Mouse (Mus musculus) liver, embryonic 12.5 days (tissue): Measurements from ENCODE around the gene Egfl8. TPM values are rescaled to one million over a fixed set of nuclear protein-coding genes. Genes with fewer than 3 reads are reported as not detected.

Experiments used
- polyA plus RNA-seq: library from polyadenylated mRNA; unstranded; fragments of >200 nt; fragmentation: Nextera tagmentation; extraction: Ambion mirVana; gene quantifications from 2 replicates; pipeline ENCODE4 v1.2.1, GENCODE M21; 2016

The Egfl8 gene
- polyA plus RNA-seq, 1 experiment from 2014 or later = 0.50 TPM

Other genes starting within 250 kb of the Egfl8 start
- not detected in 2 replicates for gene Btnl1, start 238.8 kb downstream of the Egfl8 start, polyA plus RNA-seq
- gene BC051142, start 217.2 kb downstream of the Egfl8 start, polyA plus RNA-seq = 0.18 and 0.31 TPM in 2 replicates
- gene Btnl4, start 138.7 kb downstream of the Egfl8 start, polyA plus RNA-seq = not detected in 2 replicates
- not detected in 2 replicates for gene Btnl6, start 98.6 kb downstream of the Egfl8 start, polyA plus RNA-seq
- 1.7 and 2.0 TPM in 2 replicates for gene Notch4, start 51.7 kb downstream of the Egfl8 start, polyA plus RNA-seq
- gene Gpsm3, start 26.2 kb downstream of the Egfl8 start, polyA plus RNA-seq = 10.7 and 11.0 TPM in 2 replicates
- 6.9 and 8.3 TPM in 2 replicates for gene Pbx2, start 24.7 kb downstream of the Egfl8 start, polyA plus RNA-seq
- gene Ager, start 18.1 kb downstream of the Egfl8 start, polyA plus RNA-seq = 1.3 and 1.5 TPM in 2 replicates
- gene Rnf5, start 12.3 kb downstream of the Egfl8 start, polyA plus RNA-seq = 94.8 and 101 TPM in 2 replicates
- gene Agpat1, start 11.7 kb downstream of the Egfl8 start, polyA plus RNA-seq = 31.2 and 31.7 TPM in 2 replicates
- gene Ppt2, start 12.5 kb upstream of the Egfl8 start, polyA plus RNA-seq = 13.7 and 13.9 TPM in 2 replicates
- gene Prrt1, start 13.6 kb upstream of the Egfl8 start, polyA plus RNA-seq = not detected in 2 replicates
- 6.7 and 7.1 TPM in 2 replicates for gene Fkbpl, start 28.8 kb upstream of the Egfl8 start, polyA plus RNA-seq
- gene Atf6b, start 31.2 kb upstream of the Egfl8 start, polyA plus RNA-seq = 37.0 and 37.3 TPM in 2 replicates
- 0.04 and 0.05 TPM in 2 replicates for gene Tnxb, start 54.6 kb upstream of the Egfl8 start, polyA plus RNA-seq
- 0.42 and 0.61 TPM in 2 replicates for gene C4b, start 127.9 kb upstream of the Egfl8 start, polyA plus RNA-seq
- gene Cyp21a1, start 188.6 kb upstream of the Egfl8 start, polyA plus RNA-seq = not detected in 2 replicates
- 18.0 and 18.6 TPM in 2 replicates for gene Stk19, start 221.0 kb upstream of the Egfl8 start, polyA plus RNA-seq
- gene Dxo, start 221.0 kb upstream of the Egfl8 start, polyA plus RNA-seq = 37.0 and 38.8 TPM in 2 replicates
- 34.0 and 39.5 TPM in 2 replicates for gene Skiv2l, start 234.2 kb upstream of the Egfl8 start, polyA plus RNA-seq
- gene Nelfe, start 234.4 kb upstream of the Egfl8 start, polyA plus RNA-seq = 69.3 and 72.0 TPM in 2 replicates
- gene Cfb, start 246.5 kb upstream of the Egfl8 start, polyA plus RNA-seq = 83.5 and 85.0 TPM in 2 replicates